Mouse (Mus musculus): ENCODE measurements at regions not wholly inside any gene's neighbourhood (a gene's known extent, or its start where the extent isn't known, plus 50 kb on each side); places are given as distances from the start of the nearest gene placed in this dataset.

DNA sequence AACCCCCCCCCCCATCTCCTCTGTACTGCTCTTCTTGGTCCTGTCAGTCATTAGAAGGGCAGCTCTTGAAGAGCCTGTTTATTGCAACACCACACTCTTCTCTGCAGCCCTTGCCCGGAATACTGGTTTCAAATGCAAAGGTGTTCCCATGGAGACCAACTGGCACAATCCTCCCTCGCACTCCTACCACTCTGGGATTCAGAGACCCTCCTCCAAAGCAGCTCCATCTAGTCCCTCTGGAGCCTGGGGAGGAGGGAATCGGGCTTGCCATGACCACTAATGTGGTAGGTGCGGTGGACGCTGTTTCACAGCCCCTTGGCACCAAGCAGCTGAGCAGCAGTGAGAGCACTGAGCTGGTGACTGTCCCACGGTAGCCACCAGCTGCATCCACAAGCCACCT is 83.1 kb downstream of the Stk35 start:
- Histone ChIP-seq H3K27ac (ENCODE audit: insufficient read depth, low read depth, low read length) (no peak overlapping the region), H3K4me3 (ENCODE audit: insufficient read depth, low read depth, low read length) (no peak overlapping the region), H3K4me1 (ENCODE audit: control insufficient read depth, insufficient read depth, low read length) (peaks cover 4% of the 10 kb centered on the region)
- 18% methylated on average over 6 of the region's 6 CpGs for WGBS
- TF ChIP-seq POLR2A (IDR thresholded peaks at IDR 0.05; ENCODE audit: insufficient read depth, low read depth, low read length) (no peak), CTCF (IDR thresholded peaks at IDR 0.05; ENCODE audit: insufficient read depth, low read depth, low read length) (no peak)

DNA sequence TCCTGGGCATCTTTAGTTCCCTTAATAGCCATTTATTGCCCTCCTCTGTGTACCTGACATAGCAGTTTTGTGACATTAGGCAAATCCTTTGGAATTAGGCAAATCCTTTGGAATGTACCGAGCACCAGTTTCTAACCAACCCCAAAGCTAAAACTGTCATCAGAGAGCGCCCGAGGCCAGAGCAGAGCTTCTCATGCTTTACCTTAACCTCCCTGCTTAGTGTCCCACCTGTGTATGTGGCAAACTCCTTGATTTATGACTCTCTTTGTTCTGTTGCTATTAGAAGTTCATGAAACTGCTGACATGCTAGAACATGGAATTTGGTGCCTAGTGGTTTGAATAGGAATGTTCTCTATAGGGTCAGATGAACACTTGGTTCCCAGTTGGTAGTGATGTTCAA is 84.0 kb downstream of the Stk35 start:
- WGBS = 92% methylated on average over 3 of the region's 3 CpGs
- peaks cover 4% of the 10 kb centered on the region for H3K4me1 ChIP-seq (ENCODE audit: control insufficient read depth, insufficient read depth, low read length)
- H3K4me3 ChIP-seq (ENCODE audit: insufficient read depth, low read depth, low read length) = no peak overlapping the region
- no peak overlapping the region for H3K27ac ChIP-seq (ENCODE audit: insufficient read depth, low read depth, low read length)
- TF ChIP-seq POLR2A (IDR thresholded peaks at IDR 0.05; ENCODE audit: insufficient read depth, low read depth, low read length) (no peak), CTCF (IDR thresholded peaks at IDR 0.05; ENCODE audit: insufficient read depth, low read depth, low read length) (no peak)

DNA sequence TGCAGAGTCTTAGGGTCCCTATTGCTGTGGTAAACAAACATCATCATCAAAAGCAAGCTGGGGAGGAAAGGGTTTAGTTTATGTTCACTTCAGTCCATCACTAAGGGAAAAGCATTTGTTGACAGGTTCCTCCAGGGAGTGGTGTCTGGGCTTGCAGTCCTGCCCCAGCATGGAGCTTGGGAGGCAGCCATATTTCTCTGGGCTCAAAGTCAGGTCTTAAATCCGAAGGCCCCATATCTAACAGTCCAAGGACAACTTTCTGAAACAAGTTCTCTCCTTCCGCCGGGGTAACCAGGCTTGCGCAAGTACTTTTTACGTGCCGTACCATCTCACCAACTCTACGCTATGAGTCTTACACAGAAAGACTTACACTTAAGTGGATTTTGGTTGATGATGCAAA is 85.2 kb downstream of the Stk35 start:
- peaks cover 4% of the 10 kb centered on the region for H3K4me1 ChIP-seq (ENCODE audit: control insufficient read depth, insufficient read depth, low read length)
- no peak for TF ChIP-seq CTCF (IDR thresholded peaks at IDR 0.05; ENCODE audit: insufficient read depth, low read depth, low read length)
- TF ChIP-seq POLR2A (IDR thresholded peaks at IDR 0.05; ENCODE audit: insufficient read depth, low read depth, low read length) = no peak
- no peak overlapping the region for H3K4me3 ChIP-seq (ENCODE audit: insufficient read depth, low read depth, low read length)
- 91% methylated on average over 7 of the region's 7 CpGs for WGBS
- H3K27ac ChIP-seq (ENCODE audit: insufficient read depth, low read depth, low read length) = no peak overlapping the region

DNA sequence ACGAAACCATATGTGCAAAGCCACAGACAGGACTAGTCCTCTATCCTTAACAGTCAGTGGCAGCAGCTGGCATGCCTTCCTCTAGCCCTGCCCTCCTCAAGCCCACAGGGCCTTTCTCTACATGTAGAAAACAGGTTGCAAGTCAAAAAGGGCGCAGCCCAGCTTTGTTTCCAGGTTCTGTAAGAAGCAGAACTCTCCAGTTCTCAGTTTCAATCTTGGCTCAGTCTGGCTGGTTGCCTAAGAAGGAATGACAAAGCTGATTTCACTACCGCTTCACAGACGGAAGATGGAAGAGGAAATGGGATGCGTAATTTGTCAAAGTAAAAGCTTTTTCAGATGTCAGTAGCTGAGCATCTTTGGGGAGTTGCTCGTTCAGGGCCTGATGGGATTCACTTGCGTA is 92.9 kb downstream of the Stk35 start:
- no peaks in the 10 kb centered on the region for H3K4me1 ChIP-seq (ENCODE audit: control insufficient read depth, insufficient read depth, low read length)
- TF ChIP-seq CTCF (IDR thresholded peaks at IDR 0.05; ENCODE audit: insufficient read depth, low read depth, low read length) = no peak
- TF ChIP-seq POLR2A (IDR thresholded peaks at IDR 0.05; ENCODE audit: insufficient read depth, low read depth, low read length) = no peak
- WGBS = 76% methylated on average over 7 of the region's 7 CpGs
- H3K4me3 ChIP-seq (ENCODE audit: insufficient read depth, low read depth, low read length) = no peak overlapping the region
- no peak overlapping the region for H3K27ac ChIP-seq (ENCODE audit: insufficient read depth, low read depth, low read length)

DNA sequence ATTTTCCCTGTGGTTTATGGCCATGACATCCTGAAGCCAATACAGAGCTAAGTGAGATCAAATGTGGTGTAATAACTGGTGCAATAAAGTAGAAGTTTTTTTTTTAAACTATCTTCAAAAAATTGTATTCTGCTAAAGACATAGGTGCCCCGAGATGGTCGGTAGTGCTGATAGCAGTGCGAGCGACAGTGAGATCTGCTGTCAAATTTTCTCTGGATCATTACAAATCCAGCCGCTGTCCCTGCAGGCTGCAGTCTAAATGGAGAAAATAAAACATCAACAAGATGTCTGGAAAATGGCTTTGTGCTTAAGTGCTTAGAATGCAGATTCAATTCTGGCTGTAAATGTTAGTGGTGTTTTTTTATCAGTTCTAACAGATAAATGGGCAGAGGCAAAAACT is 93.5 kb downstream of the Stk35 start:
- no peak overlapping the region for H3K4me3 ChIP-seq (ENCODE audit: insufficient read depth, low read depth, low read length)
- 87% methylated on average over 5 of the region's 5 CpGs for WGBS
- no peaks in the 10 kb centered on the region for H3K4me1 ChIP-seq (ENCODE audit: control insufficient read depth, insufficient read depth, low read length)
- H3K27ac ChIP-seq (ENCODE audit: insufficient read depth, low read depth, low read length) = no peak overlapping the region
- TF ChIP-seq POLR2A (IDR thresholded peaks at IDR 0.05; ENCODE audit: insufficient read depth, low read depth, low read length) = no peak

DNA sequence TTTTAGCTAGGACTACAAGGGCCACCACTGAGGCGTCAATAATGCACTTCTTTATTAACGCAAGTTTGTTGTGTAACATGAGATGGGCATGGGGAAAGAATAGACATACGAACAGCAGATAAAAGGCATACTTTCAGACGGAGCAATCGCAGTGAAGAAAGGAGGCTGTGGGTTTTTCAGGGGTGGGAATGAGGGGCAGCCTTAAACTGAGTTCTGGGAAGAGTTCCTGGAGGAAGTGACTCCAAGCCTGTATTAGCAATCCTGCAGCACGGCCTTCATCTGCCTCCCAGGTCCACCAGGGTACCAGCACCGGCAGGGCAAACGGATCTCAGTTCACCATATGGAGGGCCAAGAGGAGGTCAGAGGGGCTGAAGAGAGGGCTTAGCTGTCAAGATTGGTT is 94.6 kb downstream of the Stk35 start:
- TF ChIP-seq POLR2A (IDR thresholded peaks at IDR 0.05; ENCODE audit: insufficient read depth, low read depth, low read length) = no peak
- TF ChIP-seq CTCF (IDR thresholded peaks at IDR 0.05; ENCODE audit: insufficient read depth, low read depth, low read length) = no peak
- WGBS = 89% methylated on average over 8 of the region's 8 CpGs
- H3K4me1 ChIP-seq (ENCODE audit: control insufficient read depth, insufficient read depth, low read length) = no peaks in the 10 kb centered on the region
- no peak overlapping the region for H3K4me3 ChIP-seq (ENCODE audit: insufficient read depth, low read depth, low read length)
- H3K27ac ChIP-seq (ENCODE audit: insufficient read depth, low read depth, low read length) = no peak overlapping the region

DNA sequence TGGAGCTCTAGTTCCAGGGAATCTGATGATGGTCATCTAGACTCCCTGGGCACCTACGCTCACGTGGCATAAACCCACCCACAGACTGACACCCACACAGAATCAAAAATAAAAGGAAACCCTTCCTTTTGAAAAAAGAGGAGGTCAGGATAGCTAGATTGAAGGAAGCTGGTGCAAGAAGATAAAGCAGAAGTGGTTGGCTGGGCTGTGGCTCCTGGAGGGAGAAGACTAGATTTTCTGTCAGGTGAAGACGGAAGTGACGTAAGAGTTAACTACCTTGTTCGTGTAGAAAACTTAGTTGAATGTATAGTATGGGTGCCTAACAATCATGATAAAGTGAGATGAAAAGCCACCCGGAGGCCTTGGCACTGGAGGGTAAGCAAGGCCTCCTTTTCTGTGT is 95.1 kb downstream of the Stk35 start:
- no peak overlapping the region for H3K27ac ChIP-seq (ENCODE audit: insufficient read depth, low read depth, low read length)
- WGBS = 91% methylated on average over 6 of the region's 6 CpGs
- H3K4me3 ChIP-seq (ENCODE audit: insufficient read depth, low read depth, low read length) = no peak overlapping the region
- TF ChIP-seq POLR2A (IDR thresholded peaks at IDR 0.05; ENCODE audit: insufficient read depth, low read depth, low read length) (no peak), CTCF (IDR thresholded peaks at IDR 0.05; ENCODE audit: insufficient read depth, low read depth, low read length) (no peak)
- H3K4me1 ChIP-seq (ENCODE audit: control insufficient read depth, insufficient read depth, low read length) = no peaks in the 10 kb centered on the region

DNA sequence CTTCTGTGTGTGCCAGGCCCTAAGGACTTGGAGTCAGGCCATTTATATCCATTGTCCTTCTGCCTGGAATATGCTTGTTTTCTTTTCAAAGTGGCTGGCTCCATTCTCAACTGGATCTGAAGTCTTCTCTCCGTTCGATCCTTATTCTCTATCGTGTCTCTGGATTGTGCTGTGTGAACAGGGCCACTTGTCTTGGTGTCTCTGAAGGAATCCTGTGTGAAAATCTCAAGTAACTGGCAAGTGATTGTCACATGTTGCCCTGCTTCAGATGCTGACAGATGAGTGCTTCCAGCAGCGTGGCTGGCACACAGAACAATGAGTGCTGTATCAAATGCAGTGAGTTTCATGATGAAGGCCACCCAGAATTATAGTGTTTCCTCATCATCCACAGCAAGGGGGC is 96.4 kb downstream of the Stk35 start:
- WGBS = 57% methylated on average over 4 of the region's 4 CpGs
- no peaks in the 10 kb centered on the region for H3K4me1 ChIP-seq (ENCODE audit: control insufficient read depth, insufficient read depth, low read length)
- no peak overlapping the region for H3K4me3 ChIP-seq (ENCODE audit: insufficient read depth, low read depth, low read length)
- H3K27ac ChIP-seq (ENCODE audit: insufficient read depth, low read depth, low read length) = no peak overlapping the region; the same call in 1 of the 2 replicates
- no peak for TF ChIP-seq POLR2A (IDR thresholded peaks at IDR 0.05; ENCODE audit: insufficient read depth, low read depth, low read length)
- TF ChIP-seq CTCF (IDR thresholded peaks at IDR 0.05; ENCODE audit: insufficient read depth, low read depth, low read length) = no peak

DNA sequence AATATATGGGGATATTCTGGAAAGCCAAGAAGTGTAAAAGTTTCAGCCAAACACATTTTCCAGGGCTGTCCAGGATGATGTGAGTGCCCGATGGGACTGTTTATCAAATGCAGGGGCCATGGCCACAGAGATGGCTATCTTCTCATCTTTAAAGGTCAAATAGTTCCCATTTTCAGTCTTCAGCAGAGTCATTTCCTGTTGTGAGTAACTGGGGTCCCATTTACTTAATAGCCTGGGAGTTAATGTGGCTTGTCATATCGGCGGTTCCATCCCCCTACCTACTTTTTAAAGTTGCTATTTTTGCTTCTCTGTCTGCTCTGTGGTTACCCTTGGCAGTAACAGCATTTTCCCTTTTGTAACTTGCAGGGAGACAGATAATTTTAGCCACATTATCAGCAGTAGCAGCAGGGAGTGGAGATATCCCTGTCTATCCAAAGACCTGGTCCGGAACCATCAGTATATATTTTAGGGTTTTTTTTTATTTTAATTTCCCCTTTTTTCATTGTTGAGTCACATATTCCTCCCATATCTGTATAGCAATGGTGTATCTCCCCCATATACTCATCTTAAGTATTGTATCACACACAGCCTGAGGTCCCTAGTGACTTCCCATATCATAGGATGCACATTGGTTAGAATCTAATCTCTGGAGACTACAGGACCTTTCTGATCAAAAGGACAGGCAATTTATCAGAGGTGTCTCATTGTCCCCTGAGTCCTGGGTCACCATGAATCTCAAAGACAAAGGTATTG is 103.2 kb downstream of the Stk35 start:
- no peak for TF ChIP-seq POLR2A (IDR thresholded peaks at IDR 0.05; ENCODE audit: insufficient read depth, low read depth, low read length)
- TF ChIP-seq CTCF (IDR thresholded peaks at IDR 0.05; ENCODE audit: insufficient read depth, low read depth, low read length) = no peak
- H3K4me3 ChIP-seq (ENCODE audit: insufficient read depth, low read depth, low read length) = no peak overlapping the region
- H3K27ac ChIP-seq (ENCODE audit: insufficient read depth, low read depth, low read length) = no peak overlapping the region
- H3K4me1 ChIP-seq (ENCODE audit: control insufficient read depth, insufficient read depth, low read length) = peaks cover under 1% of the 10 kb centered on the region
- WGBS = 61% methylated on average over 4 of the region's 4 CpGs

DNA sequence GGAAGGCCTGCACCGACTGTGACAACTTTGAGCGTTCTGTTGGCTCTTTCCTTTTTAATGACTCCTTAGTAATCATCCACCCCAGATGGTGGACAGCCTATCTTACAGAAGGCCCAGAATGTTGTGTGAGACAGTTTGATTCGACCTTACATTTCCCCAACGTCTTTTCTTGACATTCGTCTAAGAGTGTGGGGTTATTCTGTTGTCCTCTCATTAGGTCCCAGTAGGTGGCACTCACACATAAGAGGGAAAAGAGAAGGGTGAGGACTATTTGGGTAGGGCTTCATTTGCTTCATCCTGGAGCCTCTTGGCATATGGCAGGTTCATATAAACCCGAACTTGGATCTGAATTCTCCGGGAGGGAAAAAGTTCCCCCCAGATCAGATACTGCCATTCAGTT is 104.4 kb downstream of the Stk35 start:
- no peak overlapping the region for H3K27ac ChIP-seq (ENCODE audit: insufficient read depth, low read depth, low read length)
- peaks cover 9% of the 10 kb centered on the region for H3K4me1 ChIP-seq (ENCODE audit: control insufficient read depth, insufficient read depth, low read length)
- TF ChIP-seq CTCF (IDR thresholded peaks at IDR 0.05; ENCODE audit: insufficient read depth, low read depth, low read length) (no peak), POLR2A (IDR thresholded peaks at IDR 0.05; ENCODE audit: insufficient read depth, low read depth, low read length) (no peak)
- WGBS = 34% methylated on average over 7 of the region's 7 CpGs
- H3K4me3 ChIP-seq (ENCODE audit: insufficient read depth, low read depth, low read length) = no peak overlapping the region
